Mouse (Mus musculus) hindbrain, postnatal 0 days (tissue): ENCODE measurements at regions not wholly inside any gene's neighbourhood (a gene's known extent, or its start where the extent isn't known, plus 50 kb on each side); places are given as distances from the start of the nearest gene placed in this dataset.

Experiments used
- ATAC-seq: fragments of 200-750 bp; cut with Nextera tagmentation; 2 replicates; pipeline ENCODE4 v1.8.0; 2017; ENCODE audit warnings: mild to moderate bottlenecking, moderate TSS enrichment, moderate library complexity
- DNase-seq: peaks from one replicate; pipeline ENCODE4 v3.0.0-alpha.2; 2015; ENCODE audit warnings: low spot score
- H3K27ac ChIP-seq: fragments of 300-500 bp; sonication (generic); 2 replicates; pipeline ENCODE4 v1.5.1; 2014; ENCODE audit warnings: mild to moderate bottlenecking
- H3K27me3 ChIP-seq: fragments of 300-500 bp; sonication (generic); 2 replicates; pipeline ENCODE4 v1.6.1; 2014; ENCODE audit warnings: low read length, mixed read lengths; ENCODE audit not compliant: insufficient read depth
- H3K36me3 ChIP-seq: fragments of 300-500 bp; sonication (generic); 2 replicates; pipeline ENCODE4 v1.6.1; 2014; ENCODE audit warnings: low read length, mixed read lengths; ENCODE audit not compliant: insufficient read depth
- H3K4me1 ChIP-seq: fragments of 300-500 bp; sonication (generic); 2 replicates; pipeline ENCODE4 v1.6.1; 2014; ENCODE audit warnings: antibody characterized with exemption, low read length, mixed read lengths; ENCODE audit not compliant: insufficient read depth
- H3K4me2 ChIP-seq: fragments of 300-500 bp; sonication (generic); 2 replicates; pipeline ENCODE4 v1.6.1; 2014; ENCODE audit warnings: low read depth, mild to moderate bottlenecking, low read length, moderate library complexity, mixed read lengths
- H3K4me3 ChIP-seq: fragments of 300-500 bp; sonication (generic); 2 replicates; pipeline ENCODE4 v1.5.1; 2014; ENCODE audit warnings: low read length
- H3K9ac ChIP-seq: fragments of 300-500 bp; sonication (generic); replicated peaks from 2 replicates; pipeline ENCODE4 v1.6.1; 2014; ENCODE audit warnings: mild to moderate bottlenecking, low read length, moderate library complexity, mixed read lengths
- H3K9me3 ChIP-seq: fragments of 300-500 bp; sonication (generic); 2 replicates; pipeline ENCODE4 v1.6.1; 2016; ENCODE audit warnings: low read length, mixed read lengths
- CTCF ChIP-seq: IDR thresholded peaks from 2 replicates; pipeline ENCODE4 v1.5.1; 2016; ENCODE audit warnings: antibody characterized with exemption, control low read depth, low read depth
- WGBS: fragments of 180-500 bp; shearing (Covaris S2); extraction: QIAGEN DNeasy Blood & Tissue Kit; methylation state at CpG from one replicate; pipeline ENCODE4 v1.1.7; 2014; 5-methylcytosine and 5-hydroxymethylcytosine counted together

- H3K4me2 ChIP-seq: no peak overlapping the region
- no peaks in the 10 kb centered on the region for H3K4me1 ChIP-seq
- no peaks in the 10 kb centered on the region for H3K36me3 ChIP-seq
- no peaks in the 10 kb centered on the region for H3K27me3 ChIP-seq
- no peak overlapping the region for H3K27ac ChIP-seq
- no peak for TF ChIP-seq CTCF
- 91% methylated on average over 6 of the region's 6 CpGs for WGBS
- no peak overlapping the region for H3K4me3 ChIP-seq
- H3K9me3 ChIP-seq: no peaks in the 10 kb centered on the region
- ATAC-seq (no peak), DNase-seq (no peak)
- no peak overlapping the region for H3K9ac ChIP-seq
Observed at GRCm38 (mm10) chr13:35389781-35390525, 269.7 kb upstream of the Cdyl start.

- WGBS: 65% methylated on average over 4 of the region's 4 CpGs
- H3K36me3 ChIP-seq: no peaks in the 10 kb centered on the region
- ATAC-seq (no peak), DNase-seq (no peak)
- H3K27me3 ChIP-seq: no peaks in the 10 kb centered on the region
- H3K4me3 ChIP-seq: no peak overlapping the region
- H3K9ac ChIP-seq: no peak overlapping the region
- TF ChIP-seq CTCF: no peak
- no peaks in the 10 kb centered on the region for H3K9me3 ChIP-seq
- H3K4me2 ChIP-seq: no peak overlapping the region
- no peaks in the 10 kb centered on the region for H3K4me1 ChIP-seq
- H3K27ac ChIP-seq: no peak overlapping the region
Observed at GRCm38 (mm10) chr13:35390526-35390880, 269.1 kb upstream of the Cdyl start.

GRCm38 (mm10) chr13:35392167-35392566 is 267.5 kb upstream of the Cdyl start:
- no peak overlapping the region for H3K9ac ChIP-seq
- no peaks in the 10 kb centered on the region for H3K9me3 ChIP-seq
- H3K36me3 ChIP-seq: no peaks in the 10 kb centered on the region
- DNase-seq (no peak), ATAC-seq (no peak)
- no peak overlapping the region for H3K27ac ChIP-seq
- WGBS: 91% methylated on average over 6 of the region's 6 CpGs
- H3K27me3 ChIP-seq: no peaks in the 10 kb centered on the region
- TF ChIP-seq CTCF: no peak
- no peak overlapping the region for H3K4me2 ChIP-seq
- no peak overlapping the region for H3K4me3 ChIP-seq
- H3K4me1 ChIP-seq: no peaks in the 10 kb centered on the region

- no peak for DNase-seq
- Histone ChIP-seq H3K27ac (no peak overlapping the region), H3K9me3 (no peaks in the 10 kb centered on the region), H3K36me3 (no peaks in the 10 kb centered on the region), H3K4me2 (no peak overlapping the region), H3K4me3 (no peak overlapping the region), H3K4me1 (no peaks in the 10 kb centered on the region), H3K9ac (no peak overlapping the region), H3K27me3 (no peaks in the 10 kb centered on the region)
- TF ChIP-seq CTCF: no peak
- ATAC-seq: no peak
- WGBS: 66% methylated on average over 4 of the region's 4 CpGs
Observed at GRCm38 (mm10) chr13:35395192-35395591, 264.4 kb upstream of the Cdyl start.

GRCm38 (mm10) chr13:35395630-35396029 is 264.0 kb upstream of the Cdyl start:
- ATAC-seq: no peak
- 22% methylated on average over 5 of the region's 5 CpGs for WGBS
- TF ChIP-seq CTCF: no peak
- Histone ChIP-seq H3K4me2 (no peak overlapping the region), H3K27ac (no peak overlapping the region), H3K27me3 (no peaks in the 10 kb centered on the region), H3K9me3 (no peaks in the 10 kb centered on the region), H3K36me3 (no peaks in the 10 kb centered on the region), H3K9ac (no peak overlapping the region), H3K4me3 (no peak overlapping the region), H3K4me1 (no peaks in the 10 kb centered on the region)
- no peak for DNase-seq

GRCm38 (mm10) chr13:35397166-35397565 is 262.5 kb upstream of the Cdyl start:
- ATAC-seq (no peak), DNase-seq (no peak)
- TF ChIP-seq CTCF: no peak
- Histone ChIP-seq H3K36me3 (no peaks in the 10 kb centered on the region), H3K9me3 (no peaks in the 10 kb centered on the region), H3K27ac (no peak overlapping the region), H3K4me3 (no peak overlapping the region), H3K4me2 (no peak overlapping the region), H3K9ac (no peak overlapping the region), H3K4me1 (no peaks in the 10 kb centered on the region), H3K27me3 (no peaks in the 10 kb centered on the region)
- 91% methylated on average over 2 of the region's 2 CpGs for whole genome bisulfite sequencing

GRCm38 (mm10) chr13:35398192-35398591 is 261.4 kb upstream of the Cdyl start:
- no peak for TF ChIP-seq CTCF
- Histone ChIP-seq H3K27me3 (no peaks in the 10 kb centered on the region), H3K36me3 (no peaks in the 10 kb centered on the region), H3K9ac (no peak overlapping the region), H3K4me3 (no peak overlapping the region), H3K9me3 (no peaks in the 10 kb centered on the region), H3K27ac (no peak overlapping the region), H3K4me2 (no peak overlapping the region), H3K4me1 (no peaks in the 10 kb centered on the region)
- ATAC-seq: no peak
- no peak for DNase-seq
- 54% methylated on average over 8 of the region's 8 CpGs for WGBS
